Mouse (Mus musculus) forebrain, embryonic 10.5 days (tissue): Measurements from ENCODE around the gene Rit1. TPM values are rescaled to one million over a fixed set of nuclear protein-coding genes. Genes with fewer than 3 reads are reported as not detected.

Source experiments
- DNase-seq: peaks from one replicate; pipeline ENCODE4 v3.0.0-alpha.2; 2017; ENCODE audit warnings: low spot score; ENCODE audit errors: extremely low spot score
- H3K27ac ChIP-seq: fragments of 300-500 bp; sonication (generic); 2 replicates; pipeline ENCODE4 v1.5.1; 2016; ENCODE audit warnings: mild to moderate bottlenecking
- H3K27me3 ChIP-seq: fragments of 300-500 bp; sonication (generic); 2 replicates; pipeline ENCODE4 v1.6.1; 2016; ENCODE audit warnings: mild to moderate bottlenecking; ENCODE audit not compliant: poor library complexity, severe bottlenecking
- H3K36me3 ChIP-seq: fragments of 300-500 bp; sonication (generic); replicated peaks from 2 replicates; pipeline ENCODE4 v1.6.1; 2016; ENCODE audit warnings: mild to moderate bottlenecking, moderate library complexity
- H3K4me1 ChIP-seq: fragments of 300-500 bp; sonication (generic); 2 replicates; pipeline ENCODE4 v1.6.1; 2016
- H3K4me3 ChIP-seq: fragments of 300-500 bp; sonication (generic); 2 replicates; pipeline ENCODE4 v1.5.1; 2016; ENCODE audit warnings: mild to moderate bottlenecking, moderate library complexity
- H3K9me3 ChIP-seq: fragments of 300-500 bp; sonication (generic); 2 replicates; pipeline ENCODE4 v1.6.1; 2016; ENCODE audit warnings: mild to moderate bottlenecking, moderate library complexity
- WGBS: fragments of 180-500 bp; shearing (Covaris S2); methylation state at CpG from one replicate; pipeline ENCODE4 v1.1.7; 2016; 5-methylcytosine and 5-hydroxymethylcytosine counted together
- polyA plus RNA-seq: library from polyadenylated mRNA; unstranded; fragments of >200 nt; fragmentation: Nextera tagmentation; extraction: Ambion mirVana; gene quantifications from 2 replicates; pipeline ENCODE4 v1.2.1, GENCODE M21; 2016

Gene Rit1
- polyA plus RNA-seq = 32.3 and 34.3 TPM in 2 replicates

- H3K36me3 ChIP-seq = peaks cover 69% of the 10 kb centered on the region
- DNase-seq = peak; percentile 80
- H3K4me3 ChIP-seq = peak within 1 kb of the TSS; percentile 82
- H3K4me1 ChIP-seq = peaks cover 25% of the 10 kb centered on the region
- peak within 1 kb of the TSS; percentile 86 for H3K27ac ChIP-seq
- no peaks in the 10 kb centered on the region for H3K9me3 ChIP-seq
- no peaks in the 10 kb centered on the region for H3K27me3 ChIP-seq
- WGBS = 2% methylated on average over 27 of the region's 27 CpGs
Measured at GRCm38 (mm10) chr3:88716399-88717197, at the start of gene Rit1. Rit1 (plus strand) TSS chr3:88716838.

DNA sequence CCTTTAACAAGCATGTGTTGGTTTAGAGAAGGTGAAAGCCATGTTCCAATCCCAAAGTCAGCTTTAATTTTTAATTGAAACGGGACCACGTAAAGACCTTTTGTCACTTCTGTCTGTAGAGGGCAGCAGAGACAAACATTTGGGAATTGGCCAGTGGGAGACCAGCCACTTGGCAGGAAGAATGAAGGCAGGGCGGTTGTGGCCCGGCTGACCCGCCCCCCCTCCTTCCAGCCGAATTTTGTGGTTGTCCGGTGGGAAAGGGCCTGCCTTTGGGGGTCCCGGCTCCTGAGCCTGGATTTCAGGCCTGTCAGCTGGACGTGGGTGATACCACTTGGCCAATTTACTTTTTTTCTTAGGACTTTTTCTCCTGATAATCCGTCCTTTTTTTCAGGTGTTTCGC lies 39.2 kb upstream of the Rit1 start:
- no peaks in the 10 kb centered on the region; the same call in 1 of the 2 replicates for H3K9me3 ChIP-seq
- 13% methylated on average over 11 of the region's 11 CpGs for WGBS
- DNase-seq = peak; percentile 72
- H3K4me3 ChIP-seq = peak overlapping the region; percentile 40
- no peaks in the 10 kb centered on the region for H3K36me3 ChIP-seq
- H3K4me1 ChIP-seq = peaks cover 4% of the 10 kb centered on the region; the same call in 1 of the 2 replicates
- no peaks in the 10 kb centered on the region for H3K27me3 ChIP-seq
- peak overlapping the region; percentile 74; the same call in 1 of the 2 replicates for H3K27ac ChIP-seq

DNA sequence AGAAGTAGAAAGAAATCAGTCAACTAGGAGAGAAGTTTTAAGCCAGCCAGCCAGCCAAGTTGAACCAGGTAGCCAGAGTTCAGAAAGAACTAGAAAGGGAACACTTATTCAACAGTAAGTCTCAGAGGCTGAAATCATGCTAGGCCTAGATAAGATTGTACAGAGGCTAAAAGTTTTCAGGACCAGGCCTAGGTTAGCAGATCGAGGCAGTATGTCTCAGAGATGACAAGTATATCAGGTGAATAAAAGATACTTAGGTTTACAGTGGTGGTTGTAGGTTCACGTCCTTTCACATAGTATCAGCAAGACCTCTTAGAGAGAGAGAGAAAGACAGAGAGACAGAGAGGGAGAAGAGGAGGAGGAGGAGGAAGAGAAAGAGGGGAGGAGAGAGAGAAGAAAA lies 32.8 kb upstream of the Rit1 start:
- Histone ChIP-seq H3K4me1 (peaks cover 21% of the 10 kb centered on the region), H3K27me3 (no peaks in the 10 kb centered on the region), H3K27ac (no peak overlapping the region), H3K36me3 (peaks cover 23% of the 10 kb centered on the region), H3K9me3 (no peaks in the 10 kb centered on the region), H3K4me3 (no peak overlapping the region)
- DNase-seq = no peak
- WGBS = 84% methylated on average over 2 of the region's 2 CpGs

DNA sequence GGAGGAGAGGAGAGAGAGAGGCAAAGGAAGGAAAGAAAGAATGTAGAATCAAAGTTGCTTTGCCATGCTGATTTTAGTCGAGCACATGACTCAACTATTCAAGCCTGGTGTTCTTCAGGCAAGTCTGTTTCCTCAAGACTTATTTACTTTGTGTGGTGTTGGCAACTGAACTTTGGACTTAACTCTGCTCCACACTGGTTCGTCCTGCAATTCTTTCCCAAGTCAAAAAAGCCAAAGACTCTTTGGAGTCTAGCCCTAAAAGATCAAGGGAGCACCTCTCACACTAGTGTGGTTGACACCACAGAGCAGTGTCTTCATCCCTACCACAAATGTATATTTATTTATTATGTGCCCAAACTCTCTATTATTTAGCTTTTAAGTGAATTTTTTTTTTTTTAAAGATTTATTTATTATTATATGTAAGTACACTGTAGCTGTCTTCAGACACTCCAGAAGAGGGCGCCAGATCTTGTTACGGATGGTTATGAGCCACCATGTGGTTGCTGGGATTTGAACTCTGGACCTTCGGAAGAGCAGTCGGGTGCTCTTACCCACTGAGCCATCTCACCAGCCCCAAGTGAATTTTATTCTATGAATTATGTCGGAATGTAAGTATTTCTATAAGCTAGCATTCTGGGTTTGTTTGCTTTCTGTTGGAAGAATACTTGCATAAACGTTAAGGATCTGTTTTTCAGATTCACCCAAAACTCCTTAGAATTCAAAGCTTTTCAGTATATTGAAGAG lies 32.2 kb upstream of the Rit1 start:
- H3K9me3 ChIP-seq = no peaks in the 10 kb centered on the region
- H3K27me3 ChIP-seq = no peaks in the 10 kb centered on the region
- peaks cover 21% of the 10 kb centered on the region for H3K4me1 ChIP-seq
- peaks cover 29% of the 10 kb centered on the region for H3K36me3 ChIP-seq
- peak overlapping the region; percentile 90 for H3K4me3 ChIP-seq
- no peak for DNase-seq
- H3K27ac ChIP-seq = peak overlapping the region; percentile 99
- WGBS = 66% methylated on average over 8 of the region's 8 CpGs

DNA sequence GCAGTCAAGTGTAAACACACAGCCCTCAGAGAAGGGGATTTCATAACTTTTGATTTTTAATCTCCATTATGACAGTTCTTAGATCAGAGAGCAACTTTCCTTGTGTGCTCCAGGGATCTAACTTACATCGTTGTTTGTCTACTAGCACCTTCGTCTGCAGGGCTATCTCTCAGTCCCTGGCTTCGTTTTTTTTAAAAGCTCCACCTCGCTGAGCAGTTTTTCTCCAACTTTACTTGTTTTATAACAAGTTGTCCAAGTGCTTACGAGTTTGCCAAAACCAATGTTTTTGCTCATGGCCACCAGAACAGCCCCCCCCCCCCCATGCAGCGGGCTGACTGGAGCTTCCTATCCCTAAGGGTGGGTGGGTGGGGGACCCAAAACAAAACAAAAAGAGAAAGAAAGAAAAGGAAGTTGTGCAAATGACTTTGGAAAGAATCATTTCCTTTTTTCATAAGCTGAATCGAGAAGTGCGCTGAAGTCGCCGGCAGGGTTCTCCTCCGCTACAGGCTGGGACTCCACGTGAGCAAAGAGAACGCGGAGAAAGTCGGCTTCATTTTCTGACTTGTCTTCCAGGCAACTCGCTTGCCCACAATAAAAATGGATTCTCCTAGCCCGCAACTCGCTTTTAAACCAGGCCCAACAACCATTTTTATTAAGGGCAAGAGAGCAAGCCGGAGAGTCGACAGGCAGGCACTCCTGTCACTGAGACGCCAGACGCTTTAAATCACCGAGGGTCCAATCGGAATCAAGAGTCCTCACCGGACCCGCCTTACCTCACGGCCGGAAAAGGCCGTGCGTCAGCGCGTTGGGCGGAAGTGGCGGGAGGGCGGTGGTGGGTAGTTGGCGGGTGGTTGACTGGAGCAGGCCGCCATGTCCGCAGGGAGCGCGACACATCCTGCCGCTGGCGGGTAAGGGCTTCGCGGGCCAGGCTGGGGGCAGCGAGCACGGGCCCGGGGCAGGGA lies 31.4 kb upstream of the Rit1 start, which contains the start of gene Khdc4:
Gene Khdc4 (plus strand): TSS at position 824 of the 962 bp plus-strand sequence.
- Histone ChIP-seq H3K27me3 (no peaks in the 10 kb centered on the region), H3K36me3 (peaks cover 37% of the 10 kb centered on the region), H3K9me3 (no peaks in the 10 kb centered on the region), H3K4me1 (peaks cover 21% of the 10 kb centered on the region), H3K27ac (peak within 1 kb of the TSS; percentile 99), H3K4me3 (peak within 1 kb of the TSS; percentile 90)
- 1% methylated on average over 47 of the region's 47 CpGs for WGBS
- peak; percentile 97 for DNase-seq

- no peak for DNase-seq
- Histone ChIP-seq H3K27me3 (no peaks in the 10 kb centered on the region), H3K4me1 (peaks cover 21% of the 10 kb centered on the region), H3K36me3 (peaks cover 45% of the 10 kb centered on the region), H3K4me3 (peak overlapping the region; percentile 90), H3K9me3 (no peaks in the 10 kb centered on the region), H3K27ac (peak overlapping the region; percentile 99)
- 0% methylated on average over 45 of the region's 45 CpGs for WGBS
Measured at GRCm38 (mm10) chr3:88685958-88686451, 30.6 kb upstream of the Rit1 start.

DNA sequence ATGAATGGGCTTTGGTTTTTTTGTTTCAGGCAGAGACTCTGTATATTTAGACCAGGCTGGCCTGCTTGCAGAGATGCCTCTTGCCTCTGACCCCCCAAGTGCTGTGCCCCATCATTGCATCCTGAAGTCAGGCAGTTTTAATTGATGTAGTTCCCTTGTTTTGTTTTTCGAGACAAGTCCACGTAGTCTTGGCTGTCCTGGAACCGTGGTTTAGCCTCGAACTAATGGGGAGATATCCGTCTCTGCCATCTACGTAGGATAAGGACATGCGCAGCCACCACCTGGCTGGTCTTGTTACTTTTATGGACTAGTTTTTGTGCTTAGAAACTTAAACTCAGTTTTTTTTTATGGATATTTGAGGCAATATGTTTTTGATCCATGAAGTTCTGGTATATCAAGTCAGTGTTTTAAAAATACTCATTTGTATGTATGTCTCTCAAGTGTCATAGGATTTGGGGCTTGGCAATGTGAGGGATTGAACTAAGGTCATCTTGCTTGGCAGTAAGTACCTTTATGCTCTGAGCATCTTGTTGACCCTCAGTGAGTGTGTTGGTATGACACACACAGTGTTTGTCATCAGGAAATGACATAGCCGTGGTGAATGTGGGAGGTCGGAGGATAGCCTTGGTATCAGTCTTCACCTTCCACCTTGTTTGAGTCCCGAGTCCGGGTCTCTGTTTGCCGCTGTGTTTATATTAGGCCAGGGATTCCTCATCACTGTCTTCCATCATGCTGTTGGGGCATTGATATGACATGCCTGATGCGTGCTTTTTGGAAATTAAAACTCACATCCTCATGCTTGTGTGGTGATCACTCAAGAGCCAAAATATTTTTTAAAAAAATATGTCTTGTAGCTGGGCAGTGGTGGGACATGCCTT lies 29.7 kb upstream of the Rit1 start:
- WGBS = 71% methylated on average over 13 of the region's 13 CpGs
- Histone ChIP-seq H3K9me3 (no peaks in the 10 kb centered on the region), H3K27ac (peak overlapping the region; percentile 99), H3K27me3 (no peaks in the 10 kb centered on the region), H3K4me1 (peaks cover 21% of the 10 kb centered on the region), H3K36me3 (peaks cover 54% of the 10 kb centered on the region), H3K4me3 (peak overlapping the region; percentile 90)
- DNase-seq = no peak

DNA sequence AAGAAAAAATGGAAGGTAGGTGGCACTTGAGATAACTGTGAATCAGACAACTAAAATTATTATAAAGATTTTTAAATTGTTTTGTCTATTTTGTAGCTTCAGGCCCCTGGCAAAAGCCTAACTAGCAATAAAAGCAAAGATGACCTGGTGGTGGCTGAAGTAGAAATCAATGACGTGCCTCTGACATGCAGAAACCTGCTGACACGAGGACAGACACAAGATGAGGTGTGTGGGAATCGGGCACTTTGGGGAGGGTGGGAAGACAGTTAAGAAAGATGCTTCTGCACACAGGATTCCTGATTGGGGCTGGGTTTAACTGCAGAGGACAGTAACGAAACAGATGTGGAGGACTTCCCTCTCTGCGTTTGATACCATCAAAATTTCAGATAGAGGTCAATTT lies 27.6 kb upstream of the Rit1 start:
- Histone ChIP-seq H3K27me3 (no peaks in the 10 kb centered on the region), H3K9me3 (no peaks in the 10 kb centered on the region), H3K4me1 (peaks cover 21% of the 10 kb centered on the region), H3K36me3 (peaks cover 75% of the 10 kb centered on the region), H3K4me3 (no peak overlapping the region), H3K27ac (no peak overlapping the region)
- DNase-seq = no peak
- 92% methylated on average over 5 of the region's 5 CpGs for WGBS

DNA sequence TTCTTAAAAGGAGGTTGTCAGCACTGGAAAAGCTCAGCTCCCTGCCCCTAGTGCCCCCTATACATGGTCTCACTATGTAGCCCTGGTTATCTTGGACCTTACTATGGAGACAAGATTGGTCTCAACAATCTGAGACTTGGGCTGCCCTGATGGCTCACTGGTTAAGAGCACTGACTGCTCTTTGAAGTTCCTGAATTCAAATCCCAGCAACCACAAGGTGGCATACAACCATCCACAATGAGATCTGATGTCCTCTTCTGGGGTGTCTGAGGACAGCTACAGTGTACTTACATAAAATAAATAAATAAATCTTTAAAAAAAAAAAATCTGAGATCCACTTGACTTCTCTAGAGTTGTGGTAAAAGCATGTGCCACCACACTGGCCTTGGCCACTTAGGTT lies 21.1 kb upstream of the Rit1 start:
- no peak for DNase-seq
- no peaks in the 10 kb centered on the region for H3K9me3 ChIP-seq
- H3K27me3 ChIP-seq = no peaks in the 10 kb centered on the region
- no peak overlapping the region for H3K27ac ChIP-seq
- no peak overlapping the region for H3K4me3 ChIP-seq
- peaks cover 100% of the 10 kb centered on the region for H3K36me3 ChIP-seq
- H3K4me1 ChIP-seq = no peaks in the 10 kb centered on the region

- DNase-seq = no peak
- Histone ChIP-seq H3K9me3 (no peaks in the 10 kb centered on the region), H3K4me3 (no peak overlapping the region), H3K27ac (no peak overlapping the region), H3K36me3 (peaks cover 99% of the 10 kb centered on the region), H3K4me1 (no peaks in the 10 kb centered on the region), H3K27me3 (no peaks in the 10 kb centered on the region)
- 97% methylated on average over 1 of the region's 1 CpGs for WGBS
Measured at GRCm38 (mm10) chr3:88698051-88698450, 18.6 kb upstream of the Rit1 start.

DNA sequence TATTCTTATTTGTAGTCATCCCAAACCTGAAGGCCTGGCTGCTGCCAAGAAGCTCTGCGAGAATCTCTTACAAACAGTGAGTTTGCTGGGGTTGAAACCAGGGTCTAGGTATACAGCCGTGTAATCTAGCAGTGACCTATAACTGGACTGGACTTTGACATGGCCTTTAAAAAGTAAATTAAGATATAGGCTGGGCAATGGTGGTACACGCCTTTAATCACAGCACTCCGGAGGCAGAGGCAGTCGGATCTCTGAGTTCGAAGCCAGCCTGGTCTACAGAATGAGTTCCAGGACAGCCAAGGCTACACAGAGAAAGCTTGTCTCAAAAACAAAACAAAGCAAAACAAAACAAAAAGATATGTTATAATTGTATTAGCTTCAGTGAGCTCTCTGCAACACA lies 17.8 kb upstream of the Rit1 start:
- Histone ChIP-seq H3K36me3 (peaks cover 99% of the 10 kb centered on the region), H3K9me3 (no peaks in the 10 kb centered on the region), H3K27me3 (no peaks in the 10 kb centered on the region), H3K4me3 (no peak overlapping the region), H3K27ac (no peak overlapping the region), H3K4me1 (no peaks in the 10 kb centered on the region)
- WGBS = 96% methylated on average over 6 of the region's 6 CpGs
- no peak for DNase-seq
